Mouse (Mus musculus) midbrain, embryonic 14.5 days (tissue): Measurements from ENCODE around the gene Arfgef3. TPM values are rescaled to one million over a fixed set of nuclear protein-coding genes. Genes with fewer than 3 reads are reported as not detected.
A peak's percentile ranks its signal among the peaks of the same experiment; 100 is the strongest.

Source experiments
- ATAC-seq: fragments of 200-750 bp; cut with Nextera tagmentation; 2 replicates; pipeline ENCODE4 v1.8.0; 2017; ENCODE audit warnings: moderate number of reproducible peaks, moderate library complexity; ENCODE audit not compliant: low FRiP score, low TSS enrichment
- DNase-seq: peaks from one replicate; pipeline ENCODE4 v3.0.0-alpha.2; 2015
- H3K27ac ChIP-seq: fragments of 300-500 bp; sonication (generic); replicated peaks from 2 replicates; pipeline ENCODE4 v1.5.1; 2014; ENCODE audit warnings: mild to moderate bottlenecking, low read depth, low read length, moderate library complexity
- H3K27me3 ChIP-seq: fragments of 300-500 bp; sonication (generic); 2 replicates; pipeline ENCODE4 v1.6.1; 2014; ENCODE audit warnings: low read length, control low read depth, mixed read lengths; ENCODE audit not compliant: control insufficient read depth, insufficient read depth
- H3K36me3 ChIP-seq: fragments of 300-500 bp; sonication (generic); 2 replicates; pipeline ENCODE4 v1.6.1; 2014; ENCODE audit warnings: low read length, control low read depth; ENCODE audit not compliant: control insufficient read depth, insufficient read depth
- H3K4me1 ChIP-seq: fragments of 300-500 bp; sonication (generic); 2 replicates; pipeline ENCODE4 v1.6.1; 2014; ENCODE audit warnings: mild to moderate bottlenecking, antibody characterized with exemption, low read length, control low read depth; ENCODE audit not compliant: control insufficient read depth, insufficient read depth
- H3K4me2 ChIP-seq: fragments of 300-500 bp; sonication (generic); 2 replicates; pipeline ENCODE4 v1.6.1; 2014; ENCODE audit warnings: mild to moderate bottlenecking, low read length, moderate library complexity
- H3K4me3 ChIP-seq: fragments of 300-500 bp; sonication (generic); replicated peaks from 2 replicates; pipeline ENCODE4 v1.5.1; 2014; ENCODE audit warnings: low read depth, low read length
- H3K9ac ChIP-seq: fragments of 300-500 bp; sonication (generic); replicated peaks from 2 replicates; pipeline ENCODE4 v1.6.1; 2014; ENCODE audit warnings: mild to moderate bottlenecking, low read length, moderate library complexity
- H3K9me3 ChIP-seq: fragments of 300-500 bp; sonication (generic); 2 replicates; pipeline ENCODE4 v1.6.1; 2016; ENCODE audit warnings: low read length, control low read depth, mixed read lengths; ENCODE audit not compliant: control insufficient read depth
- WGBS: fragments of 180-500 bp; shearing (Covaris S2); extraction: QIAGEN DNeasy Blood & Tissue Kit; methylation state at CpG from one replicate; pipeline ENCODE4 v1.1.7; 2014; 5-methylcytosine and 5-hydroxymethylcytosine counted together
- polyA plus RNA-seq: library from polyadenylated mRNA; unstranded; fragments of >200 nt; fragmentation: Nextera tagmentation; extraction: Ambion mirVana; gene quantifications from 2 replicates; pipeline ENCODE4 v1.2.1, GENCODE M21; 2014

The Arfgef3 gene
- polyA plus RNA-seq, 1 experiment from 2014 or later, result 7.8 TPM

DNA sequence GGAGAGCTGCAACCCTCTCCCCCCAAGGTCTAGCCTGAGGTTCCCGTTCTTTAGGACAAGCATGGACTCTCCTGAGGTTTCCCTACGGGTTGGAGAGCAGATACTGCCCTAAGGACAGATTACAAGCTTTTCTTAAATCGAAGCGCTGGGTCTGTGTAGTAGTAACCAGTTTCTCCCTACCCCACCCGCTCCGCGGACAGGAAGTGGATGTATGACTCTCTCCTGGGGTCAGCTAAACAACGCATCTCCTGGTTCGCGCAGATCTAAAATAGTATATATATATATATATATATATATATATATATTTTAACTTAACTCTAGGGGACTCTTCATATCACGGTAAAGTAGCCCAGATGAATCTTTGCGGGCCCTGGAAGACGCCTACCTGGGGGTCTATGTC is 198.4 kb downstream of the Arfgef3 start:
- peak overlapping the region; percentile 88 for H3K4me2 ChIP-seq
- DNase-seq (no peak), ATAC-seq (no peak)
- no peaks in the 10 kb centered on the region for H3K9me3 ChIP-seq
- H3K36me3 ChIP-seq, result no peaks in the 10 kb centered on the region
- H3K27ac ChIP-seq, result no peak overlapping the region
- no peaks in the 10 kb centered on the region for H3K27me3 ChIP-seq
- WGBS, result 8% methylated on average over 13 of the region's 13 CpGs
- H3K9ac ChIP-seq, result peak overlapping the region; percentile 74
- H3K4me1 ChIP-seq, result peaks cover 4% of the 10 kb centered on the region; the same call in 1 of the 2 replicates
- H3K4me3 ChIP-seq, result peak overlapping the region; percentile 61

DNA sequence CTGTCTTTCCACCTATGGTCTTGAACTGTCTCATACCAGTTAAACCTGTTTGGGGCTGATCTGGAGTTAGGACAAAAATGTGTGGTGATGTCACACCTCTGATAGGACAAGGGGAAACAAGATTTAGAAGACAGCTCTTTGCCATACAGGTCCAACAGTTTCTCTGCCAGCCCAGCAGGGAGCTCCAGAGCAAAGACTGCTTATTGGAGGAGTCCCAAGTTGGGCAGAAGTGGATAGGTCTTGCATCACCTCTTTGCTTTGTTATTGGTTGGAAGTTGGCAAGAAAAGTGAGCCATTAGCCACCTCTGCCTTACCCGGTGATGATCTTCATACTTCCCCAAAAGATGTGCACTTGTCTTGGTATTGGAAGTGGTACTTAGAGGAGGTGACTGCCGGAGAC is 206.9 kb downstream of the Arfgef3 start:
- Histone ChIP-seq H3K27ac (no peak overlapping the region), H3K9me3 (no peaks in the 10 kb centered on the region), H3K27me3 (no peaks in the 10 kb centered on the region), H3K36me3 (peaks cover 15% of the 10 kb centered on the region), H3K4me2 (no peak overlapping the region), H3K9ac (no peak overlapping the region), H3K4me3 (no peak overlapping the region), H3K4me1 (no peaks in the 10 kb centered on the region)
- no peak for ATAC-seq
- no peak for DNase-seq
- 97% methylated on average over 2 of the region's 2 CpGs for WGBS

DNA sequence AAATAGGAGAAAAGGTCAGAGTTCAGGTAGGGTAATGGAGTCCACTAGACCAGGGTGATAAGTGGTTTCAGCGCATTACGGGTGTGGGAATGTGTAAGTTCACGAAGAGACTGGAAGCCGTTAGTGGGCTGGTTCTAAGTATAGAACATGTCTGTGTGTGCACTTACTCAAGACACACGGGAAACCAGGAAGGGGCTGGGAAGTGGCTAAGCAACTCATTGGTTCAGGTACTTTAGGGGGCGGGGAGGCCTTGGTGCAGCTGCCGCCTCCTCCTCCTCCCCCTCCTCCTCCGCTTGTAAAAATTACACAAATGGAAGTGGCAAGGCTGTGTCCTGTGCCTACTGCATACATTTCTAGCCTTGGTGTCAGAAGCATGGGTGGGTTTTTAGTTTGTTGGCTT is 211.5 kb downstream of the Arfgef3 start:
- no peak overlapping the region for H3K27ac ChIP-seq
- 75% methylated on average over 8 of the region's 8 CpGs for WGBS
- peaks cover 29% of the 10 kb centered on the region for H3K36me3 ChIP-seq
- H3K27me3 ChIP-seq, result no peaks in the 10 kb centered on the region
- no peaks in the 10 kb centered on the region for H3K4me1 ChIP-seq
- H3K4me2 ChIP-seq, result no peak overlapping the region
- no peaks in the 10 kb centered on the region for H3K9me3 ChIP-seq
- H3K4me3 ChIP-seq, result no peak overlapping the region
- ATAC-seq (no peak), DNase-seq (no peak)
- H3K9ac ChIP-seq, result no peak overlapping the region

Other genes starting within 250 kb of the Arfgef3 start
- 8.2 and 9.4 TPM in 2 replicates for gene Hebp2, start 197.9 kb downstream of the Arfgef3 start, polyA plus RNA-seq
- 0.11 and 0.42 TPM in 2 replicates for gene Gm4922, start 42.8 kb upstream of the Arfgef3 start, polyA plus RNA-seq
- gene Perp, start 101.1 kb upstream of the Arfgef3 start, polyA plus RNA-seq, result 4.1 and 4.3 TPM in 2 replicates